Mouse (Mus musculus) kidney, postnatal 25 days (tissue): ENCODE data around the gene Dio1.

Source experiments
- DNase-seq, 2 experiments: peaks; one replicate each; pipeline ENCODE4 v3.0.0; 2021; ENCODE audit warnings: mixed read lengths in 2 of 2

Dio1 gene

GRCm38 (mm10) chr4:107243365-107244333 is 63.3 kb downstream of the Dio1 start:
- no peak for DNase-seq
